Mouse (Mus musculus) thymus, adult 2 months (tissue): ENCODE measurements at regions not wholly inside any gene's neighbourhood (a gene's known extent, or its start where the extent isn't known, plus 50 kb on each side); places are given as distances from the start of the nearest gene placed in this dataset.

Experiments used
- DNase-seq: peaks from one replicate; pipeline ENCODE4 v3.0.0; 2021
- H3K27ac ChIP-seq: fragments of 200-500 bp; 2 replicates; pipeline ENCODE4 v1.5.1; 2012; ENCODE audit warnings: low read length, control low read depth; ENCODE audit not compliant: control insufficient read depth, insufficient read depth
- H3K27me3 ChIP-seq: fragments of 200-500 bp; 2 replicates; pipeline ENCODE4 v1.6.1; 2012; ENCODE audit warnings: mild to moderate bottlenecking, low read length, moderate library complexity, mixed read lengths; ENCODE audit not compliant: control insufficient read depth, insufficient read depth
- H3K36me3 ChIP-seq: fragments of 200-500 bp; 2 replicates; pipeline ENCODE4 v1.6.1; 2012; ENCODE audit warnings: mild to moderate bottlenecking, low read length, moderate library complexity; ENCODE audit not compliant: control insufficient read depth, insufficient read depth
- H3K4me1 ChIP-seq: fragments of 200-500 bp; replicated peaks from 2 replicates; pipeline ENCODE4 v1.6.1; 2012; ENCODE audit warnings: low read length; ENCODE audit not compliant: control insufficient read depth, insufficient read depth
- H3K4me3 ChIP-seq: fragments of 200-500 bp; 2 replicates; pipeline ENCODE4 v1.5.1; 2012; ENCODE audit warnings: mild to moderate bottlenecking, low read length, control low read depth, moderate library complexity; ENCODE audit not compliant: control insufficient read depth, insufficient read depth
- CTCF ChIP-seq: fragments of 200-500 bp; IDR thresholded peaks from 2 replicates; pipeline ENCODE4 v1.5.1; 2012; ENCODE audit warnings: mild to moderate bottlenecking, control low read depth, low read length, moderate library complexity, borderline replicate concordance; ENCODE audit not compliant: control insufficient read depth, poor library complexity, insufficient read depth; ENCODE audit errors: extremely low read depth
- POLR2A ChIP-seq: fragments of 200-500 bp; IDR thresholded peaks from 2 replicates; pipeline ENCODE4 v1.6.1; 2012; ENCODE audit warnings: mild to moderate bottlenecking, low read length, control low read depth, moderate library complexity; ENCODE audit not compliant: control insufficient read depth, poor library complexity, insufficient read depth; ENCODE audit errors: extremely low read depth
- WGBS: fragments of 180-500 bp; shearing (Covaris S2); methylation state at CpG from one replicate; pipeline ENCODE4 v1.1.7; 2018; 5-methylcytosine and 5-hydroxymethylcytosine counted together

DNA sequence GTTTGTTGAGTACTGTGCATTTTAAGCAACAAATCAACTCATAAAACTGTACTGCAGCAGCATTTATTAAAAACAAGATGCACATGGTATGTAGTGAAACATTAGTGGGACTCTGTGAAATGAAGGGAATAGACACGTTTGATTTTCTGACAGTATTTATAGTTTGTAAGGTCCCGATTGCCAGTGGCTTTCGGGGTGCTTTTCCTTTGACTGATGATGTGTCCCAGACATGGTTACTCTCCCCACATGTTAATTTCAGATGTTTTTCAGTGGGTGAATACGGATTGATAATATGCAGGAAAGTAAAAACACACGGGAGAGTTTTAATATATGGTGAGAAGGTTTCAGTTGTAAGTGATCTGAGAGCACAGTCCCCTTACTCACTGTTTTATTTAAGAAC lies 115.3 kb upstream of the Frg1 start:
- DNase-seq = no peak
- H3K4me1 ChIP-seq = no peaks in the 10 kb centered on the region
- H3K4me3 ChIP-seq = no peak overlapping the region
- H3K27me3 ChIP-seq = no peaks in the 10 kb centered on the region
- H3K36me3 ChIP-seq = no peaks in the 10 kb centered on the region
- TF ChIP-seq POLR2A (no peak), CTCF (no peak)
- no peak overlapping the region for H3K27ac ChIP-seq
- 89% methylated on average over 5 of the region's 5 CpGs for WGBS

DNA sequence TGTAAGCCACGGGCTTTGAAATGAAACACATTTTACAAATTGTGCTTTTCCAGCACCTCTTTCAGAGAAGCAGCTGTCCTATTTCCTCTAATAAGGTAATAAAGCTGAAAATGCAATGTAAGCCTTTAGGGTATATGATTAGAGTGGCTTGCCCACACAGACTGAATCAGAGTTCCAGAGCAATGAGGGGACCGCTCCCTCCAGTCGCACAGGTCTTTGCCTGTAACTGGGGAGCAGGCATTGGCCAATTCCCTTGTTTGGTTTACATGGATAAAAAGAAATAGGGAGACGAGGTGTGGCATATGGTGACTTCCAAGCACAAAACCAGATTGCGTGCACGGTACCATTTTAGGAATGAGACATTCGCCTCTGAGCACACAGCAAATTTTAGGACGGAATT lies 112.7 kb upstream of the Frg1 start:
- H3K27me3 ChIP-seq = no peaks in the 10 kb centered on the region
- no peaks in the 10 kb centered on the region for H3K36me3 ChIP-seq
- no peak overlapping the region for H3K4me3 ChIP-seq
- no peak for DNase-seq
- 96% methylated on average over 8 of the region's 8 CpGs for WGBS
- H3K4me1 ChIP-seq = no peaks in the 10 kb centered on the region
- no peak overlapping the region for H3K27ac ChIP-seq
- TF ChIP-seq CTCF = no peak
- TF ChIP-seq POLR2A = no peak

DNA sequence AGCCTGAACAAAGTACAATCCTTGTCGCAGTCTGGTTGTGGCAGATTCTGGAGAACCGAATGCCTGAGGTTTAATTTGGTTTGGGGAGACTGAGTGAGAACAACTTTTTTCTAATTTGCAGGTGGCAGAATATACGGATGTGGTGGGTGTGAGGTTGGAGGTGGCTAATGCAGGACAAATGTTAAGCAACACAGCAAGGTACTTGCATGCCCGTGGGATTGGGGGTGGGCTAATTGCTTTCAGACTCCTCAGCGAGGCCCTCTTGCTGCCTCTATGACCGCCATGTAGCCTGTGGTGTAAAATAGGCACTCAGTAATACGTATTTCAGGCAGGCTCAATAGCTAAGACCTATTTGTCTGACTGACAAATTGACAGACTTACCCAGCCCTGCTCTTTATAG lies 109.4 kb upstream of the Frg1 start:
- DNase-seq = no peak
- no peak overlapping the region for H3K4me3 ChIP-seq
- H3K27me3 ChIP-seq = no peaks in the 10 kb centered on the region
- TF ChIP-seq CTCF = no peak
- no peak for TF ChIP-seq POLR2A
- WGBS = 90% methylated on average over 7 of the region's 7 CpGs
- no peaks in the 10 kb centered on the region for H3K4me1 ChIP-seq
- no peak overlapping the region for H3K27ac ChIP-seq
- no peaks in the 10 kb centered on the region for H3K36me3 ChIP-seq

DNA sequence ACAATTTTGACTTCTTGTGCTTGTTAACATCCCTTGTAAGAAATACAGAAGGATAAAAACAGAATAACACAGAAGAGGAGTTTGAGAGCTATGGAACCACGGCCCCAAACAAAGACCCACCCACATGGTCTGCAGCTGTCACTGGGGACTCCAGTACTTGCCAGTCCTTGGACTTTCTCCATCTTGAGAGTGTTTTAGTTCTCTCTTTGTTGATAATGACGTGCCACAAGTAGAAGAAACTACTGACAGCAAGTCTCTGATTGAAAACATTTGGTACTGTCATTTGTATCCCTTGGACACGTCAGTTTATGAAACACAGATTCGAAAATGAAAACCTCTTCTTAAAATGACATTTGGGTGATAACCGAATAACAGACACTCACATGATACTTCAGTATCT lies 68.3 kb upstream of the Frg1 start:
- DNase-seq = no peak
- 84% methylated on average over 5 of the region's 5 CpGs for WGBS
- no peak overlapping the region for H3K27ac ChIP-seq
- TF ChIP-seq POLR2A = no peak
- no peak for TF ChIP-seq CTCF
- no peak overlapping the region for H3K4me3 ChIP-seq
- no peaks in the 10 kb centered on the region for H3K36me3 ChIP-seq
- no peaks in the 10 kb centered on the region for H3K27me3 ChIP-seq
- no peaks in the 10 kb centered on the region for H3K4me1 ChIP-seq

DNA sequence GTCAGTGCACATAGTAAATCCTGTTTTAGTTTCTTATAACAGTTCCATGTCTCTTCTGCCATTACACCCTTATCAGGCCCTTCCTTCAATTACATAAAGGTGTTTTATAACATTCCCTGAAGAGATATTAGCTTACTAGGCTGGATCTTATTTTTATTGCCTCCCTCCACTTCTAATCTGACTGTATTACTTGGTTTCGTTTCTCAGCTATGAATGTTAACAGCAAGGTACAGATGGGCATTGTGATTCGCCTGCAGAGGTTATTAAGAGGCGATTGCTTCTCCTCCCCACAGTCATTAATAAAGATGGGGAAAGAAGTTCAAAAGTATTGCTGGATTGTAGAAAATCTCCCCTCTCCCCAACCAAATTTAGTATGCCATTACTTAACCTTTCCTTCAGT lies 66.4 kb upstream of the Frg1 start:
- H3K27me3 ChIP-seq = no peaks in the 10 kb centered on the region
- 91% methylated on average over 3 of the region's 3 CpGs for WGBS
- no peaks in the 10 kb centered on the region for H3K36me3 ChIP-seq
- no peaks in the 10 kb centered on the region for H3K4me1 ChIP-seq
- DNase-seq = no peak
- H3K27ac ChIP-seq = no peak overlapping the region
- TF ChIP-seq POLR2A = no peak
- no peak for TF ChIP-seq CTCF
- H3K4me3 ChIP-seq = no peak overlapping the region

DNA sequence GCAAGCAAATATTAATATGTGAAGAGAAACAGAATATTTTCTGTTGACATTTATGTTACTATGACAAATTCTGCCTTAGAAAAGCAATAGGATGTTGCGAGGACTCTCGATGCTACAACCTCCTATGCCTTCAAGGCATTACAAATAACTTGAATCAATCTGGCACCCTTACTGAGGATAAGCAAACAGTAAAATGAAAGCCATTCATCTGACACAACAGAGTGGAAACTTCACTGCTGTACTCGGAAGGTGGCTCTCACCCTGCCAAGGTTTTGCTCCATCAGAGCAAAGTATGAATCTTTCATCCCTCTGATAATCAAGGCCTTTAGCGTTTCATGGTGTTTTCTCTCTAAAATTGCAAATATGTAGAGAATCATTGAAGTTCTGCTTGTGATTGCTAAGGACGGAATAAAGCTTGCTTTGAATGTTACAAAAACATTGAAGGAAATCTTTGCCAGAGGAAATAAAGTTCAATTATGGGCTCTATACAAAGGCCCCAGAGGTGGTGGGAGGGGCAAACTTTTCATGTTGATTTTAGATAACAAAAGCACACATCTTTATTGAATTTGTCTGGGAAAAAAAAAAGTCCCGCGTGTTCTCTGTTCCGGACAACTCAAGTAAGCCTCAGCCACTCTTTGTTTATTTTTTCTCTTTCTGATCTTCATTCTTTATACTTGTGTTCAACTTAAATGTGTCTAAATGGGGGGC lies 56.3 kb upstream of the Frg1 start:
- no peak for DNase-seq

DNA sequence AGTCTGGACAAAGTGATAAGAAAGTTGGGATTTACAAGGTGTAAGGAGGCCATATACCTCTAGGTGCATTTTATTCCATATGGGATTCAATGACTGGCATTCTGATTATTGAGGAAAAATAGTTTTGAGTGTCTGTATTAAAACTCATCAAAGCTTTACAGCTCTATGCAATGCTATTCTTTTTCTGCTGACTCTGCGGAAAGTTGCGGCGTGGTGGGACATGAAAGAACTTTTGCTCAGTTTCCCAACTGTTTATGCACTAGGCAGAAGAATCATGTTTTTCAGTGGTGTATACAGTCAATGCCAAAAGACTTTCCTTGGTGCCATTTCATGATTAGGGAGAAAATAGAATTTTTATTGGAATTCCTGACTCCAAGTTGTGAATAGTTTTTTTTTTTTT lies 55.4 kb upstream of the Frg1 start:
- no peaks in the 10 kb centered on the region for H3K36me3 ChIP-seq
- 97% methylated on average over 3 of the region's 3 CpGs for WGBS
- DNase-seq = no peak
- H3K4me1 ChIP-seq = no peaks in the 10 kb centered on the region
- no peak overlapping the region for H3K27ac ChIP-seq
- H3K4me3 ChIP-seq = no peak overlapping the region
- TF ChIP-seq CTCF = no peak
- no peak for TF ChIP-seq POLR2A
- no peaks in the 10 kb centered on the region for H3K27me3 ChIP-seq

More for the DNA sequence above, 56.3 kb upstream of the Frg1 start:
- no peak for TF ChIP-seq CTCF
- TF ChIP-seq POLR2A = no peak
- Histone ChIP-seq H3K4me1 (no peaks in the 10 kb centered on the region), H3K27ac (no peak overlapping the region), H3K4me3 (no peak overlapping the region), H3K36me3 (no peaks in the 10 kb centered on the region), H3K27me3 (no peaks in the 10 kb centered on the region)
- WGBS = 90% methylated on average over 8 of the region's 8 CpGs
